Mouse (Mus musculus): Measurements from ENCODE around the gene Cables2.

Cables2 gene

GRCm38 (mm10) chr2:180255701-180256100 is 17.6 kb downstream of the Cables2 start:
- DNase-seq (ENCODE audit: low read depth) = no peak

GRCm38 (mm10) chr2:180254436-180255209 is 18.7 kb downstream of the Cables2 start:
- DNase-seq (ENCODE audit: low read depth) = no peak

- no peak for DNase-seq (ENCODE audit: low read depth)
Measured at GRCm38 (mm10) chr2:180251838-180252237, 21.5 kb downstream of the Cables2 start.

GRCm38 (mm10) chr2:180250930-180251611 is 22.2 kb downstream of the Cables2 start:
- DNase-seq (ENCODE audit: low read depth) = peak; percentile 77

- no peak for DNase-seq (ENCODE audit: low read depth)
Measured at GRCm38 (mm10) chr2:180248947-180249660, 24.2 kb downstream of the Cables2 start.

GRCm38 (mm10) chr2:180247916-180248315 is 25.4 kb downstream of the Cables2 start:
- no peak for DNase-seq (ENCODE audit: low read depth)

GRCm38 (mm10) chr2:180243108-180243507 is 30.2 kb downstream of the Cables2 start:
- no peak for DNase-seq (ENCODE audit: low read depth)

- no peak for DNase-seq (ENCODE audit: low read depth)
Measured at GRCm38 (mm10) chr2:180238591-180238990, 34.7 kb downstream of the Cables2 start.

- no peak for DNase-seq (ENCODE audit: low read depth)
Measured at GRCm38 (mm10) chr2:180237601-180238345, 35.5 kb downstream of the Cables2 start.

GRCm38 (mm10) chr2:180236930-180237329 is 36.4 kb downstream of the Cables2 start:
- DNase-seq (ENCODE audit: low read depth) = no peak

GRCm38 (mm10) chr2:180236500-180236899 is 36.8 kb downstream of the Cables2 start:
- DNase-seq (ENCODE audit: low read depth) = no peak

- no peak for DNase-seq (ENCODE audit: low read depth)
Measured at GRCm38 (mm10) chr2:180235788-180236187, 37.5 kb downstream of the Cables2 start.

- DNase-seq (ENCODE audit: low read depth) = no peak
Measured at GRCm38 (mm10) chr2:180234980-180235379, 38.3 kb downstream of the Cables2 start.

- no peak for DNase-seq (ENCODE audit: low read depth)
Measured at GRCm38 (mm10) chr2:180234353-180234752, 38.9 kb downstream of the Cables2 start.

- DNase-seq (ENCODE audit: low read depth) = no peak
Measured at GRCm38 (mm10) chr2:180233101-180233904, 40.0 kb downstream of the Cables2 start.

- DNase-seq (ENCODE audit: low read depth) = no peak
Measured at GRCm38 (mm10) chr2:180230482-180230881, 42.8 kb downstream of the Cables2 start.

GRCm38 (mm10) chr2:180229129-180229528 is 44.2 kb downstream of the Cables2 start:
- DNase-seq (ENCODE audit: low read depth) = no peak

GRCm38 (mm10) chr2:180228592-180228991 is 44.7 kb downstream of the Cables2 start:
- no peak for DNase-seq (ENCODE audit: low read depth)

- DNase-seq (ENCODE audit: low read depth) = no peak
Measured at GRCm38 (mm10) chr2:180228060-180228458, 45.2 kb downstream of the Cables2 start.

- peak; percentile 58 for DNase-seq (ENCODE audit: low read depth)
Measured at GRCm38 (mm10) chr2:180227262-180228059, 45.8 kb downstream of the Cables2 start.

Data from c-Kit-positive CD71-negative TER-119-negative erythroid progenitor cells, embryonic 14.5 days (primary cell).